Mouse (Mus musculus) left cerebral cortex, adult 2 months (tissue): ENCODE measurements around the gene Slc22a3. TPM values are rescaled to one million over a fixed set of nuclear protein-coding genes. Genes with fewer than 3 reads are reported as not detected.

Experiments
- DNase-seq, 2 experiments: peaks; one replicate each; pipeline ENCODE4 v3.0.0; 2021 to 2022; ENCODE audit warnings: low spot score in 2 of 2, mixed read lengths in 1 of 2; ENCODE audit errors: extremely low spot score in 1 of 2
- H3K27ac ChIP-seq: fragments of 200-600 bp; 2 replicates; pipeline ENCODE4 v1.8.1; 2022
- H3K4me3 ChIP-seq: fragments of 200-600 bp; 2 replicates; pipeline ENCODE4 v1.8.1; 2022
- CTCF ChIP-seq: fragments of 200-600 bp; IDR thresholded peaks from 2 replicates; pipeline ENCODE4 v1.8.1; 2022; ENCODE audit warnings: antibody characterized with exemption, mild to moderate bottlenecking, moderate library complexity
- intact Hi-C: fragments of 180-260 bp; cut with DNase I; formaldehyde crosslinking; loops from one replicate; pipeline ENCODE4 v1.15.1; 2025
- total RNA-seq, 2 experiments: library from RNA; stranded (reverse); gene quantifications; 2 replicates each; pipeline ENCODE4 v1.2.3; 2021

Slc22a3 gene
- total RNA-seq, 2 experiments from 2014 or later = 1.9 to 2.8 TPM

DNA sequence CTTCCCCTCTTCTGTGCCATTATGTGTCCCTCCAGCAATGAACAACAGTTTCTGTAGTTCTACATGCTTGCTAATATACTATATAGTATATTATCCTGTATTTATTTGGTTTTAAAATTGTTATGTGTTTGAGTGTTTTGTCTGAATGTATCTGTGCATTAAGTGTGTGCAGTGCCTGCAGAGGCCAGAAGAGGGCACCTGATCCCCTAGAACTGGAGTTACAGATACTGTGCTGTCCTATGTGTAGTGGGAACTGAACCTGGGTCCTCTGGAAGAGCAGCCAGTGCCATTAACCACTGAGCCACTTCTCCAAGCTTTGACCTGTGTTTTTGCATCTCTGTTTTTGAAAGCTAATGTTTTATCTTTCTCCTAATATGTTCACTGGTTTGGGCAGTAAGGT is 46.3 kb downstream of the Slc22a3 start:
- no peak for DNase-seq
- TF ChIP-seq CTCF = peak; percentile 12
- no peak overlapping the region for H3K27ac ChIP-seq
- no peak overlapping the region for H3K4me3 ChIP-seq
- intact Hi-C loops = no loop called here

DNA sequence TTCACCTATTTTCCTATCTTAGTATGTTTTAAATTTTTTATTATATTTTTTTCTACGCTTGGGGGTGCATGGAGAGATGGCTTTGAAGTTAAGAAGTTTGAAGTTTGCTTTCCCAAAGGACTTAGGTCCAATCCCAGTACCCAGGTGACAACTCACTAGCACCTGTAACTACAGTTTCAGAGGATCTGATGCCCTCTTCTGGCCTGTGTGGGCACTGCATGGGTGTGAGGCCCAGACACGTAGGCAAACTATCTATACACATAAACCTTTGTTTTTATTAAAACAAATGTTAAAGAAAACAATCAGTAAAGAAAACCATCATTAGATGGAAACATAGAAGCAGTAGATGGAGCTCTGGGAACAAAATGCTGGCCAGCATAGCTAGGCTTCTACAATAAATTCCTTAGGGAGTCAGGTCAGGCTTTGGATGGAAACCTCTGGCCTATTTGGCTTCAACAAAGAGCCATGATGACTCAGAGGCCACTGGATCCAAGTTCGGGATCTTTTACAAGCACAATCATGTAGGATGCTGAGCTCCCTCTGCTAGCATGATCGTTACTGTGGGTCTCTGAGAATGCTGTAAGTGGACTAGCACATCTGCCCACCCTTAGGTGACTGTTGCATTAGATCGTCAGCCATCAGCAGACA is 52.2 kb downstream of the Slc22a3 start:
- H3K27ac ChIP-seq = no peak overlapping the region
- TF ChIP-seq CTCF = peak; percentile 59
- H3K4me3 ChIP-seq = no peak overlapping the region
- no peak for DNase-seq
- intact Hi-C loops = no loop called here

DNA sequence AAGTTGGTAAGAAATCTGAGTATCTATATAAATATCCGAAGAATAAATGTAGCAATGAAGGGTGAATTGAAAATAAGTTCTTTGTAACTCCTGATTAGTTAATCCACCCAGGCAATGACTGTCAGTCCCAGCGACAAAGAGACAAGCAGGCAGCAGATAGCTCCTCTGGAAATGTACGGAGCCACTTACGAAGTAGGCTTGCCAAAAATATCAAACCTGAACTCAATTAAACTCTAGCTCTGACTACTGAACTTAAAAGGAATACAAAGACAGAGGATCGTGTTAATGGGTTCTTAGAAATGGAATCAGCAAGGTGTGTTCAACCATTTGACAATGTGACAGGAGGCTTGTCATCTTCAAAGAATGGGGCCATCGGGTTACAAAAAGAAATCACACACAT is 53.8 kb downstream of the Slc22a3 start:
- no peak for DNase-seq
- H3K27ac ChIP-seq = no peak overlapping the region
- no peak for TF ChIP-seq CTCF
- no peak overlapping the region for H3K4me3 ChIP-seq
- intact Hi-C loops = loop anchor here (2.0 kb wide), 1 partner anchor 37 kb away; no protein-coding TSS in a partner anchor

DNA sequence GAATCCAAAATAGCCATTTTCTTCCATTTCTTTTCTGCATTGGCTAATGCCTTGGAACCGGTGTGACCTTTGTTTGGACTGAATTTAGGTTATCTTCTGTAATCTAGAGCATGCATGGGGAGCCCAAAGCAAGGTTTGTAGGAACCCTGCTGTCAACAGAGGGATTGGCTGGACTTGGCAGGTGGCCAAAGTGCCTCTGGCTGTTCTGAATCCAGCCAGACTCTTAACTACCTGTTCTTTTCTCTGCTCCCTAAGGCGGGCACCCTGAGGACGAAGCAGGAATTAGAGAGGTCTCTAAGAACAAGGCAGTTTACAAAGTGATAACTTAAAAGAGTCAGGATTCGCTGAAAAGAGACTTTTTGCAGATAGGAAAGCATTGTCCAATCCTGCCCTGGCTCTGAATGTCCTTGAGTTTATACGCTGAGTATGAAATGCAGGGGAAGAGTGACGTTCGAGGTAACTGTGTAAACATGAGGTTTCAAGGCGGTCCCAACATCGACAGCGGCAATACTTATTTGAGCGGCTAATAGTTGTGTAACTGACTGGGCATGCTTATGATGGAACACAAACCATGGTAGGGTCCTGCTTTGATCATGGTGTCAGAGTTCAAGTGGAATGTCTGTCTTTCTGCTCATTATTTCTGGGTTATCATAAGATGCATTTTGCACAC is 54.5 kb downstream of the Slc22a3 start:
- TF ChIP-seq CTCF = no peak
- intact Hi-C loops = loop anchor here (2.0 kb wide), 1 partner anchor 36 kb away; no protein-coding TSS in a partner anchor
- no peak for DNase-seq
- H3K4me3 ChIP-seq = no peak overlapping the region
- no peak overlapping the region for H3K27ac ChIP-seq

DNA sequence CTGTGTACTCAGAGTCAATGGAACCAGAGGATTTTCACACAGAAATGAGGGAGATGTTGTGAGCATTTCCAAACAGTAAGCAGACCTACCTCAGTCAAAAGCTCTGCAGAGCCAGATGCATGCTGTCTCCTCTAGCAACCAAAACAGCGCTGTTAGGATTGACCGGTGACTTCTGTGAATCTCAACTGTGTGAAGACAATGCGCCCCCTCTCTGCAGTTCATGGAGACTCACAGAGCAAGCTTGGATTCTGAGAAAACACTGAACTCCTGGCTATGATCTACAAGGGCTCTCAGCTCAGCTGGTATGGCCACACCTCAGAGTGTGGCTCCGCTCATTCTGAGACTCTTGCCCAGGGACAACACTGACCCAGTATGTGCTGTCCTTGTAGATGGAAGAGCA is 56.3 kb downstream of the Slc22a3 start:
- intact Hi-C loops = no loop called here
- no peak overlapping the region for H3K4me3 ChIP-seq
- DNase-seq = no peak
- no peak overlapping the region for H3K27ac ChIP-seq
- peak; percentile 22 for TF ChIP-seq CTCF

DNA sequence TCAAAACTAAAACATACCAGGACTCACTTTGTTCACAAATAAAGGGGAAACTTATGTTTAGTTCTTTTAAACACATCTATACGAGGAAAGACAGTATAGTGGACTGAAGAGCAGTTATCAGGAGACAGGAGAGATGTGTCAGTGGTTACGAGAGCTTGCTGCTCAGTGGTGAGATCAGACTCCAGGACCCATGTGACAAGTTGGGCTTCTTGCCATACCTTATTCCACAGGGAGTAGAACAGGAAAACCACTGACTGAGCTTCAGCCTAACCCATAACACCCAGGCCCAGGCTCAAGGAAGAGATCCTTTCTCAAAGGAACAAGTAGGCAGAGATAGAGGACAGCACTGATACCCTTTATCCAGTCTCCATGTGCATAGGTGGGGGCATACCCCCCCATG is 62.9 kb downstream of the Slc22a3 start:
- Histone ChIP-seq H3K4me3 (no peak overlapping the region), H3K27ac (no peak overlapping the region)
- DNase-seq = no peak
- no peak for TF ChIP-seq CTCF
- intact Hi-C loops = no loop called here

DNA sequence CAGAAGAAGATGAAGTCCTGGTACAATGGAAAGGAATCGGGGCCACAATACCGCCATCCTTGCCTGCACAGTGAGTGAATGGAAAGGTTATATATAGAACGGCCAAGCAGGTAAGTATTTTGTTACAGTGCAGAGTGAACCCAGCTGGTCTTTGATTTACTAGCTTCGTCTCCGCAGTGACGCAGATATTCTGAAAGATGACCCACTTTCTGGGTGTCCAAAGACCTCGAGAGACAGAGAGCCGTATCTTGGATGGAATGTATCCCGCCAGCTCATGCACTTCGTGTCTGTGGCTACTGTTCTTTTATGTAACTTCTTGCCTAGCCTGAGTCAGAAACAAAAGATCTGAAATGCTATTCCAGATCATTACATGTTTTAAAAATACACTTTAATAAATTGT is 69.7 kb downstream of the Slc22a3 start:
- intact Hi-C loops = no loop called here
- DNase-seq = no peak

DNA sequence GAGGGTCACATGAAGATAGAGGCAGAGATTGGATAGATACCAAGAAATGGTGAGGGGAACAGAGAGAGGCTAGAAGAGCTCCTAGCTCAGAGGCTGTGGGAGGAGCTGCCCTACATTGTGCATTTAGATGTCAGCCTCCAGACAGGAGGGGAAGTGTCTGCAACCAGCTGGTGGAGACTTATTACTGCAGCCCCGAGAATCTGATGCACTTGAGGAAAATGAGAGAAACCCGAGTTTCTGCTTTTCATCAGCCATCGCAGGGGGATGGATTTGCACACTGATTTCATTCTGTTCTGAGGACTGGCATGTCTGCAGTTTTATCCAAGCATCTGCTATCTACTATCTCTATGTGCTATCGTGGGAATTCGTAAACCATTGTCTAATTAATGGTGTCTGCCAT is 75.8 kb downstream of the Slc22a3 start:
- Histone ChIP-seq H3K4me3 (no peak overlapping the region), H3K27ac (peak overlapping the region; percentile 65)
- intact Hi-C loops = loop anchor here (1.0 kb wide), 1 partner anchor 35 kb away; no protein-coding TSS in a partner anchor
- no peak for DNase-seq
- TF ChIP-seq CTCF = no peak; the same call in 1 of the 2 replicates

More for the DNA sequence above, 69.7 kb downstream of the Slc22a3 start:
- Histone ChIP-seq H3K27ac (no peak overlapping the region), H3K4me3 (no peak overlapping the region)
- TF ChIP-seq CTCF = no peak

DNA sequence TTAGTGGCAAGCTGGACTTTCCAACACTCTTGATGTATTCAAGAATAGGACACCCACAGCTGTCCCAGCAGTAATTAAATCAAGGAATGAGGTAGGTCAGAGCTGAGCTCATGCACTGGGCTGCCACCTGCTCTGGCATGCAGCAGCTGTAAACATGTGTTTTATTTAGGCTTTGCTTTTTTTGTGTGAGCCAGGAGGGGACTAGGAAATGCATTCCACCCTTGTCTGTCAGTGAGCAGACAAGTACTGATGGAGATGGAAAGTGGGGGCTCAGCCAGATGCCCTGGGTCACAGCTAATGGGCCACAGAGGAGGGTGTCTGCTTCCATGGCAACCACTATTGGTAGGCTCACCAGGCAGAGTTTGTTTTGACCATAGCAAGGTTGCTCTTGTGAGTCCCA is 79.1 kb downstream of the Slc22a3 start:
- intact Hi-C loops = no loop called here

DNA sequence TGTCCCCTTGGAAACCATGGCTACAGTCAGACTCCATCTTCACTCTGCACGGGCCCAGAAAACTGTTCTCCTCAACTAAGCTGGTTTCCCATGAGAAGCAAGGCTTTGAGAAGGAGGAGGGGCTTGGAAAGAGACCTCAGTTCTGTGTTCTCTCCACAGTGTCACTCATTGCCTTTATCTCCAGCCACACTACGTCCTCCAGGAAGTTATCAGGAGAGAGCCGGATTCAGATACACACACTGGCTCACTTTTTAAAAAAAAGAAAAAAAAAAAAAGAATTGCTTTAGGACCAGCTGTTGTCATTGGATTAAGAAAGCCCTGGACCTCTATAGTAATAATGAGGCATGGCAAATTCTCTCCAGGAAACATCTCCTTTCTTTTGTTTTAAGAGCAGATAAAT is 80.3 kb downstream of the Slc22a3 start:
- DNase-seq = no peak
- H3K27ac ChIP-seq = no peak overlapping the region
- intact Hi-C loops = no loop called here
- TF ChIP-seq CTCF = no peak
- no peak overlapping the region for H3K4me3 ChIP-seq

More for the DNA sequence above, 79.1 kb downstream of the Slc22a3 start:
- no peak for DNase-seq
- no peak for TF ChIP-seq CTCF
- no peak overlapping the region for H3K4me3 ChIP-seq
- no peak overlapping the region for H3K27ac ChIP-seq

DNA sequence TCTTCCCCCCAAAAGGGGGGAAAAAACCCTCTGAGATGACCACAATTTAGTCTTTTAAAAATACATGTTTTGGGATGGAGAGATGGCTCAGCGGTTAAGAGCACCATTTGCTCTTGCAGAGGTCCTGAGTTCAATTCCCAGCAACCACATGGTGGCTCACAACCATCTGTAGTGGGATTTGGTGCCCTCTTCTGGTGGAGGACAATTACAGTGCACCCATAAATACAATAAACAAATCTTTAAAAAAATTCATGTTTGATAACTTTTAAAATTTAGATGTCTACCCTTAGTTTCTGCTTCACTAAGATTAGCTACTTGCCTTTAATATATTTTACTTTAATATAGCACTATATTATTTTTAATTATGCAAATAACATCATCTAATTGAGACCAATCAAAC is 85.4 kb downstream of the Slc22a3 start:
- no peak for DNase-seq
- peak; percentile 22 for TF ChIP-seq CTCF
- intact Hi-C loops = no loop called here
- Histone ChIP-seq H3K4me3 (no peak overlapping the region), H3K27ac (no peak overlapping the region)

DNA sequence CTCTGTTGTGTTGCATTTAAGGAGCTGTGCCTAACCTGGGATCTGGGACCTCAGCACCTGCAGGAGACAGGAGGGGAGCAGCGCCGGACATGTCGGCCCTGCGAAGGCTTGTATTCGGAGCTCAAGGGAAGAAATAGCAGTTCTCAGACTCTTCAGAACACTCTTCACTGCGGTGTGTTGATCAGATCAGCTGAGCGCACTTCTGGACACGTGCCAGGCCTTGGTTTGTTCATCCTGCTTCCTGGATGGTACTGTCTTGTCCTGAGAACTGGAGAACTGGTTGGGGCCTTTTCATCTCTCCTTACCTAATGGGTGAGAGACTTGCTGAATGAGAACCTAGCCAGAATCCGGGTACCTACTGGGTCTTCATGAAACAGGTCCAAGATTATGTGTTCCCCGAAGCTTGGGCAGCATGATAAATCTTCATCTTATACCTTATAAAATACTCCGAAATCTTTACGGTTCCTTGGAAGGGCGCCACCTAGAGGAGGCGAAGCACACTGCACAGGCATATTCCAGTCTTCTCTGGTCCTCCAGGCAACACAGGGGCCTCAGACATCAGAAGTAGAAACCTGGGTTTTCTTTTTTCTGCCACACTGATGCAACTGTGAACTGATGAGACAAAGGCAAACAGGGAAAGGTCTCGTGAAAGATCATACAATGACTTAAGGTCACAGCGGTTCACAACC is 86.5 kb downstream of the Slc22a3 start:
- TF ChIP-seq CTCF = peak; percentile 65
- H3K27ac ChIP-seq = no peak overlapping the region
- no peak overlapping the region for H3K4me3 ChIP-seq
- no peak for DNase-seq
- intact Hi-C loops = no loop called here
